Mouse (Mus musculus) granulocyte monocyte progenitor cell, adult 5-6 weeks (primary cell): ENCODE measurements at regions not wholly inside any gene's neighbourhood (a gene's known extent, or its start where the extent isn't known, plus 50 kb on each side); places are given as distances from the start of the nearest gene placed in this dataset.

Source experiments
- ATAC-seq: replicated peaks from 2 replicates; pipeline ENCODE4 v1.8.0; 2016; ENCODE audit warnings: mild to moderate bottlenecking, moderate TSS enrichment, inconsistent platforms; ENCODE audit not compliant: poor library complexity, severe bottlenecking

- ATAC-seq, result no peak
Measured at GRCm38 (mm10) chr5:75784998-75785593, 193.2 kb downstream of the Kdr start.

GRCm38 (mm10) chr5:75770592-75770991 lies 195.9 kb downstream of the Kit start:
- ATAC-seq, result no peak

GRCm38 (mm10) chr5:75767213-75767612 lies 192.5 kb downstream of the Kit start:
- peak; percentile 55; the same call in 1 of the 2 replicates for ATAC-seq

GRCm38 (mm10) chr5:75762374-75762773 lies 187.7 kb downstream of the Kit start:
- ATAC-seq, result no peak

GRCm38 (mm10) chr5:75761459-75762310 lies 187.0 kb downstream of the Kit start:
- no peak for ATAC-seq

GRCm38 (mm10) chr5:75756168-75756567 lies 181.5 kb downstream of the Kit start:
- ATAC-seq, result no peak

- no peak for ATAC-seq
Measured at GRCm38 (mm10) chr5:75754356-75754755, 179.6 kb downstream of the Kit start.

- no peak for ATAC-seq
Measured at GRCm38 (mm10) chr5:75745311-75745710, 170.6 kb downstream of the Kit start.

- ATAC-seq, result peak; percentile 96
Measured at GRCm38 (mm10) chr5:75744475-75745045, 169.8 kb downstream of the Kit start.

- ATAC-seq, result no peak
Measured at GRCm38 (mm10) chr5:75739336-75739735, 164.6 kb downstream of the Kit start.

- no peak for ATAC-seq
Measured at GRCm38 (mm10) chr5:75738445-75738844, 163.7 kb downstream of the Kit start.

GRCm38 (mm10) chr5:75737752-75738151 lies 163.0 kb downstream of the Kit start:
- peak; percentile 58 for ATAC-seq

GRCm38 (mm10) chr5:75736318-75736717 lies 161.6 kb downstream of the Kit start:
- no peak for ATAC-seq

- no peak for ATAC-seq
Measured at GRCm38 (mm10) chr5:75734508-75734907, 159.8 kb downstream of the Kit start.

GRCm38 (mm10) chr5:75734043-75734442 lies 159.3 kb downstream of the Kit start:
- no peak for ATAC-seq

- peak; percentile 22 for ATAC-seq
Measured at GRCm38 (mm10) chr5:75731236-75731635, 156.5 kb downstream of the Kit start.

GRCm38 (mm10) chr5:75730698-75731097 lies 156.0 kb downstream of the Kit start:
- ATAC-seq, result peak; percentile 95

GRCm38 (mm10) chr5:75721291-75721690 lies 146.6 kb downstream of the Kit start:
- no peak for ATAC-seq

- no peak for ATAC-seq
Measured at GRCm38 (mm10) chr5:75720091-75720940, 145.6 kb downstream of the Kit start.

GRCm38 (mm10) chr5:75718511-75719225 lies 144.0 kb downstream of the Kit start:
- ATAC-seq, result no peak
